Mouse (Mus musculus): Measurements from ENCODE around the gene Cfap46. TPM values are rescaled to one million over a fixed set of nuclear protein-coding genes. Genes with fewer than 3 reads are reported as not detected.

The Cfap46 gene
- polyA plus RNA-seq, 1 experiment from 2014 or later, result 2.7 TPM

- H3K4me3 ChIP-seq (ENCODE audit: low read length), result no peak overlapping the region
- H3K36me3 ChIP-seq (ENCODE audit: control insufficient read depth, insufficient read depth, low read length), result peaks cover 10% of the 10 kb centered on the region
- no peaks in the 10 kb centered on the region for H3K9me3 ChIP-seq (ENCODE audit: control insufficient read depth, low read length)
- no peaks in the 10 kb centered on the region for H3K4me1 ChIP-seq (replicated peaks; ENCODE audit: control insufficient read depth, insufficient read depth, low read length)
- H3K27me3 ChIP-seq (ENCODE audit: control insufficient read depth, insufficient read depth, low read depth, low read length), result no peaks in the 10 kb centered on the region; the same call in 1 of the 2 replicates
- H3K27ac ChIP-seq (ENCODE audit: low read length), result no peak overlapping the region
- no peak for ATAC-seq (ENCODE audit: low read depth)
- H3K9ac ChIP-seq (ENCODE audit: low read length), result no peak overlapping the region
- 72% methylated on average over 3 of the region's 3 CpGs for WGBS
- no peak overlapping the region for H3K4me2 ChIP-seq (ENCODE audit: low read depth, low read length)
These were observed 111.0 kb downstream of the Cfap46 start for GRCm38 (mm10) chr7:139572665-139573064.

- ATAC-seq (ENCODE audit: low read depth), result no peak
- Histone ChIP-seq H3K9me3 (ENCODE audit: control insufficient read depth, low read length) (no peaks in the 10 kb centered on the region), H3K9ac (ENCODE audit: low read length) (no peak overlapping the region), H3K27me3 (ENCODE audit: control insufficient read depth, insufficient read depth, low read depth, low read length) (no peaks in the 10 kb centered on the region), H3K27ac (ENCODE audit: low read length) (no peak overlapping the region), H3K4me1 (replicated peaks; ENCODE audit: control insufficient read depth, insufficient read depth, low read length) (no peaks in the 10 kb centered on the region), H3K4me2 (ENCODE audit: low read depth, low read length) (no peak overlapping the region), H3K4me3 (ENCODE audit: low read length) (no peak overlapping the region), H3K36me3 (ENCODE audit: control insufficient read depth, insufficient read depth, low read length) (peaks cover 6% of the 10 kb centered on the region)
- WGBS, result 88% methylated on average over 5 of the region's 5 CpGs
These were observed 112.8 kb downstream of the Cfap46 start for GRCm38 (mm10) chr7:139570788-139571187.

GRCm38 (mm10) chr7:139566533-139566932, 117.1 kb downstream of the Cfap46 start:
- Histone ChIP-seq H3K4me3 (ENCODE audit: low read length) (no peak overlapping the region), H3K9ac (ENCODE audit: low read length) (no peak overlapping the region), H3K27me3 (ENCODE audit: control insufficient read depth, insufficient read depth, low read depth, low read length) (no peaks in the 10 kb centered on the region), H3K27ac (ENCODE audit: low read length) (no peak overlapping the region), H3K4me2 (ENCODE audit: low read depth, low read length) (no peak overlapping the region), H3K36me3 (ENCODE audit: control insufficient read depth, insufficient read depth, low read length) (peaks cover 4% of the 10 kb centered on the region; the same call in 1 of the 2 replicates), H3K4me1 (replicated peaks; ENCODE audit: control insufficient read depth, insufficient read depth, low read length) (no peaks in the 10 kb centered on the region), H3K9me3 (ENCODE audit: control insufficient read depth, low read length) (no peaks in the 10 kb centered on the region)
- ATAC-seq (ENCODE audit: low read depth), result peak; percentile 45; the same call in 1 of the 2 replicates
- WGBS, result 56% methylated on average over 8 of the region's 8 CpGs

- H3K9me3 ChIP-seq (ENCODE audit: control insufficient read depth, low read length), result no peaks in the 10 kb centered on the region
- no peak overlapping the region for H3K4me3 ChIP-seq (ENCODE audit: low read length)
- WGBS, result 55% methylated on average over 6 of the region's 6 CpGs
- H3K36me3 ChIP-seq (ENCODE audit: control insufficient read depth, insufficient read depth, low read length), result peaks cover 4% of the 10 kb centered on the region; the same call in 1 of the 2 replicates
- ATAC-seq (ENCODE audit: low read depth), result no peak
- H3K27me3 ChIP-seq (ENCODE audit: control insufficient read depth, insufficient read depth, low read depth, low read length), result no peaks in the 10 kb centered on the region
- no peak overlapping the region for H3K4me2 ChIP-seq (ENCODE audit: low read depth, low read length)
- no peak overlapping the region for H3K27ac ChIP-seq (ENCODE audit: low read length)
- no peak overlapping the region for H3K9ac ChIP-seq (ENCODE audit: low read length)
- H3K4me1 ChIP-seq (replicated peaks; ENCODE audit: control insufficient read depth, insufficient read depth, low read length), result no peaks in the 10 kb centered on the region
These were observed 117.6 kb downstream of the Cfap46 start for GRCm38 (mm10) chr7:139565998-139566397.

- Histone ChIP-seq H3K27me3 (ENCODE audit: control insufficient read depth, insufficient read depth, low read depth, low read length) (no peaks in the 10 kb centered on the region), H3K4me3 (ENCODE audit: low read length) (no peak overlapping the region), H3K27ac (ENCODE audit: low read length) (no peak overlapping the region), H3K36me3 (ENCODE audit: control insufficient read depth, insufficient read depth, low read length) (peaks cover 12% of the 10 kb centered on the region), H3K4me2 (ENCODE audit: low read depth, low read length) (no peak overlapping the region), H3K4me1 (replicated peaks; ENCODE audit: control insufficient read depth, insufficient read depth, low read length) (no peaks in the 10 kb centered on the region), H3K9me3 (ENCODE audit: control insufficient read depth, low read length) (no peaks in the 10 kb centered on the region), H3K9ac (ENCODE audit: low read length) (no peak overlapping the region)
- WGBS, result 90% methylated on average over 2 of the region's 2 CpGs
- ATAC-seq (ENCODE audit: low read depth), result no peak
These were observed 119.5 kb downstream of the Cfap46 start for GRCm38 (mm10) chr7:139564161-139564560.

- H3K27ac ChIP-seq (ENCODE audit: low read length), result no peak overlapping the region
- ATAC-seq (ENCODE audit: low read depth), result no peak
- H3K9me3 ChIP-seq (ENCODE audit: control insufficient read depth, low read length), result no peaks in the 10 kb centered on the region
- WGBS, result 72% methylated on average over 4 of the region's 4 CpGs
- no peak overlapping the region for H3K4me3 ChIP-seq (ENCODE audit: low read length)
- no peaks in the 10 kb centered on the region for H3K27me3 ChIP-seq (ENCODE audit: control insufficient read depth, insufficient read depth, low read depth, low read length)
- no peaks in the 10 kb centered on the region for H3K4me1 ChIP-seq (replicated peaks; ENCODE audit: control insufficient read depth, insufficient read depth, low read length)
- H3K4me2 ChIP-seq (ENCODE audit: low read depth, low read length), result no peak overlapping the region
- peaks cover 14% of the 10 kb centered on the region for H3K36me3 ChIP-seq (ENCODE audit: control insufficient read depth, insufficient read depth, low read length)
- H3K9ac ChIP-seq (ENCODE audit: low read length), result no peak overlapping the region
These were observed 120.2 kb downstream of the Cfap46 start for GRCm38 (mm10) chr7:139563425-139563824.

GRCm38 (mm10) chr7:139559659-139560058, 124.0 kb downstream of the Cfap46 start:
- Histone ChIP-seq H3K4me1 (replicated peaks; ENCODE audit: control insufficient read depth, insufficient read depth, low read length) (no peaks in the 10 kb centered on the region), H3K4me2 (ENCODE audit: low read depth, low read length) (no peak overlapping the region), H3K4me3 (ENCODE audit: low read length) (no peak overlapping the region), H3K27ac (ENCODE audit: low read length) (no peak overlapping the region), H3K36me3 (ENCODE audit: control insufficient read depth, insufficient read depth, low read length) (peaks cover 10% of the 10 kb centered on the region; the same call in 1 of the 2 replicates), H3K9ac (ENCODE audit: low read length) (no peak overlapping the region), H3K9me3 (ENCODE audit: control insufficient read depth, low read length) (no peaks in the 10 kb centered on the region), H3K27me3 (ENCODE audit: control insufficient read depth, insufficient read depth, low read depth, low read length) (no peaks in the 10 kb centered on the region)
- WGBS, result 92% methylated on average over 10 of the region's 10 CpGs
- no peak for ATAC-seq (ENCODE audit: low read depth)

GRCm38 (mm10) chr7:139556746-139557526, 126.7 kb downstream of the Cfap46 start:
- 57% methylated on average over 10 of the region's 10 CpGs for WGBS
- H3K36me3 ChIP-seq (ENCODE audit: control insufficient read depth, insufficient read depth, low read length), result peaks cover 10% of the 10 kb centered on the region; the same call in 1 of the 2 replicates
- no peaks in the 10 kb centered on the region for H3K27me3 ChIP-seq (ENCODE audit: control insufficient read depth, insufficient read depth, low read depth, low read length)
- H3K4me1 ChIP-seq (replicated peaks; ENCODE audit: control insufficient read depth, insufficient read depth, low read length), result no peaks in the 10 kb centered on the region
- ATAC-seq (ENCODE audit: low read depth), result no peak
- no peak overlapping the region for H3K4me2 ChIP-seq (ENCODE audit: low read depth, low read length)
- no peak overlapping the region for H3K27ac ChIP-seq (ENCODE audit: low read length)
- no peak overlapping the region for H3K4me3 ChIP-seq (ENCODE audit: low read length)
- H3K9ac ChIP-seq (ENCODE audit: low read length), result no peak overlapping the region
- H3K9me3 ChIP-seq (ENCODE audit: control insufficient read depth, low read length), result no peaks in the 10 kb centered on the region

GRCm38 (mm10) chr7:139556331-139556730, 127.3 kb downstream of the Cfap46 start:
- peaks cover 10% of the 10 kb centered on the region; the same call in 1 of the 2 replicates for H3K36me3 ChIP-seq (ENCODE audit: control insufficient read depth, insufficient read depth, low read length)
- no peak overlapping the region for H3K4me2 ChIP-seq (ENCODE audit: low read depth, low read length)
- no peaks in the 10 kb centered on the region for H3K9me3 ChIP-seq (ENCODE audit: control insufficient read depth, low read length)
- H3K27ac ChIP-seq (ENCODE audit: low read length), result no peak overlapping the region
- no peak overlapping the region for H3K4me3 ChIP-seq (ENCODE audit: low read length)
- H3K27me3 ChIP-seq (ENCODE audit: control insufficient read depth, insufficient read depth, low read depth, low read length), result no peaks in the 10 kb centered on the region
- no peaks in the 10 kb centered on the region for H3K4me1 ChIP-seq (replicated peaks; ENCODE audit: control insufficient read depth, insufficient read depth, low read length)
- no peak overlapping the region for H3K9ac ChIP-seq (ENCODE audit: low read length)
- no peak for ATAC-seq (ENCODE audit: low read depth)
- 70% methylated on average over 5 of the region's 5 CpGs for WGBS

Measured in lung, embryonic 16.5 days (tissue).